Mouse (Mus musculus): ENCODE measurements around the gene Agap1.

DNA sequence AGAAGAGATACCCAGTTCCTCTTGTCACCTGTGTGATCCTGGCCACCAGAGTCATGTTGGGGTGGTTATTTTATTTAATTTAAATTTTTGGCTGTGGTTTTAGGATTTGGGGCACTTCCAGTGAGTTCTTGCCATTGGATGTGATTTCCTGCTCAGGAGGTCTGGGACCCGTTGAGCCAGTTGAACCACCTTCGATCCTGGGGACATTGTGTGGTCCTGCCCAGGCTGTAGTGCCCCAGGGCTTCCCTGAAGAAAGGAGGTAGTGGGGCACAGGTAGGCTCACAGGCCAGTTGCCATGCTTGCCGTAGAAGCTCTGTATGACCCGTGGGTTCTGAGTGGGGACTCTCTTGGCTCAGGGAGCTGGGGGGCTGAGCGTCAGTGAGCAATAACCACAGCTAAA lies 38.6 kb downstream of the Agap1 start:
- TF ChIP-seq POLR2A (IDR thresholded peaks at IDR 0.05; ENCODE audit: borderline replicate concordance, control insufficient read depth, low read depth, low read length) (no peak), CTCF (IDR thresholded peaks at IDR 0.05; ENCODE audit: control insufficient read depth, insufficient read depth, low read length) (no peak)

All from bone marrow, adult 2 months (tissue).